Mouse (Mus musculus) heart, embryonic 15.5 days (tissue): ENCODE measurements around the gene Mphosph9. TPM values are rescaled to one million over a fixed set of nuclear protein-coding genes. Genes with fewer than 3 reads are reported as not detected.

Experiments
- ATAC-seq: fragments of 200-750 bp; cut with Nextera tagmentation; replicated peaks from 2 replicates; pipeline ENCODE4 v1.8.0; 2017; ENCODE audit warnings: low read depth, moderate TSS enrichment; ENCODE audit not compliant: insufficient number of reproducible peaks, insufficient read depth, low FRiP score
- H3K27ac ChIP-seq: fragments of 300-500 bp; sonication (generic); 2 replicates; pipeline ENCODE4 v1.5.1; 2015; ENCODE audit warnings: mild to moderate bottlenecking, inconsistent platforms
- H3K27me3 ChIP-seq: fragments of 300-500 bp; sonication (generic); 2 replicates; pipeline ENCODE4 v1.6.1; 2015; ENCODE audit warnings: inconsistent platforms
- H3K36me3 ChIP-seq: fragments of 300-500 bp; sonication (generic); 2 replicates; pipeline ENCODE4 v1.6.1; 2015; ENCODE audit warnings: mild to moderate bottlenecking, inconsistent platforms
- H3K4me1 ChIP-seq: fragments of 300-500 bp; sonication (generic); replicated peaks from 2 replicates; pipeline ENCODE4 v1.6.1; 2015; ENCODE audit warnings: inconsistent platforms
- H3K4me2 ChIP-seq: fragments of 300-500 bp; sonication (generic); 2 replicates; pipeline ENCODE4 v1.6.1; 2015; ENCODE audit warnings: inconsistent platforms, mild to moderate bottlenecking, moderate library complexity
- H3K4me3 ChIP-seq: fragments of 300-500 bp; sonication (generic); 2 replicates; pipeline ENCODE4 v1.5.1; 2015; ENCODE audit warnings: mild to moderate bottlenecking, inconsistent platforms
- H3K9ac ChIP-seq: fragments of 300-500 bp; sonication (generic); 2 replicates; pipeline ENCODE4 v1.6.1; 2015; ENCODE audit warnings: mild to moderate bottlenecking, inconsistent platforms
- H3K9me3 ChIP-seq: fragments of 300-500 bp; sonication (generic); replicated peaks from 2 replicates; pipeline ENCODE4 v1.6.1; 2016; ENCODE audit warnings: inconsistent platforms
- WGBS: fragments of 180-500 bp; shearing (Covaris S2); methylation state at CpG from one replicate; pipeline ENCODE4 v1.1.7; 2015; ENCODE audit warnings: mixed read lengths; 5-methylcytosine and 5-hydroxymethylcytosine counted together
- polyA plus RNA-seq: library from polyadenylated mRNA; unstranded; fragments of >200 nt; fragmentation: Nextera tagmentation; extraction: Ambion mirVana; gene quantifications from 2 replicates; pipeline ENCODE4 v1.2.1, GENCODE M21; 2015

The Mphosph9 gene
- polyA plus RNA-seq, 1 experiment from 2014 or later, result 10.2 TPM

GRCm38 (mm10) chr5:124263246-124263645, 64.5 kb downstream of the Mphosph9 start:
- 74% methylated on average over 4 of the region's 4 CpGs for WGBS
- no peak overlapping the region for H3K9ac ChIP-seq

GRCm38 (mm10) chr5:124262090-124262489, 65.7 kb downstream of the Mphosph9 start:
- H3K9ac ChIP-seq, result no peak overlapping the region
- H3K4me1 ChIP-seq, result peaks cover 7% of the 10 kb centered on the region; the same call in 1 of the 2 replicates
- no peak for ATAC-seq
- H3K4me2 ChIP-seq, result no peak overlapping the region
- WGBS, result 92% methylated on average over 4 of the region's 4 CpGs
- peaks cover 29% of the 10 kb centered on the region for H3K36me3 ChIP-seq
- H3K9me3 ChIP-seq, result no peaks in the 10 kb centered on the region
- no peak overlapping the region for H3K4me3 ChIP-seq
- H3K27ac ChIP-seq, result no peak overlapping the region
- no peaks in the 10 kb centered on the region for H3K27me3 ChIP-seq

More at GRCm38 (mm10) chr5:124263246-124263645, 64.5 kb downstream of the Mphosph9 start:
- no peaks in the 10 kb centered on the region for H3K27me3 ChIP-seq
- ATAC-seq, result no peak
- no peak overlapping the region for H3K4me3 ChIP-seq
- peaks cover 17% of the 10 kb centered on the region for H3K36me3 ChIP-seq
- no peak overlapping the region for H3K4me2 ChIP-seq
- H3K27ac ChIP-seq, result no peak overlapping the region
- peaks cover 11% of the 10 kb centered on the region for H3K4me1 ChIP-seq
- no peaks in the 10 kb centered on the region for H3K9me3 ChIP-seq

- 68% methylated on average over 2 of the region's 2 CpGs for WGBS
- H3K36me3 ChIP-seq, result peaks cover 37% of the 10 kb centered on the region
- H3K9ac ChIP-seq, result no peak overlapping the region
- H3K27me3 ChIP-seq, result no peaks in the 10 kb centered on the region
- no peak overlapping the region for H3K27ac ChIP-seq
- no peak for ATAC-seq
- H3K4me1 ChIP-seq, result no peaks in the 10 kb centered on the region
- H3K4me3 ChIP-seq, result no peak overlapping the region
- H3K4me2 ChIP-seq, result no peak overlapping the region
- H3K9me3 ChIP-seq, result no peaks in the 10 kb centered on the region
These were observed 68.6 kb downstream of the Mphosph9 start for GRCm38 (mm10) chr5:124259133-124259532.

GRCm38 (mm10) chr5:124258026-124258425, 69.7 kb downstream of the Mphosph9 start:
- Histone ChIP-seq H3K27ac (no peak overlapping the region), H3K4me3 (no peak overlapping the region), H3K9ac (no peak overlapping the region), H3K27me3 (no peaks in the 10 kb centered on the region), H3K4me2 (no peak overlapping the region), H3K4me1 (no peaks in the 10 kb centered on the region), H3K36me3 (peaks cover 40% of the 10 kb centered on the region), H3K9me3 (no peaks in the 10 kb centered on the region)
- WGBS, result 91% methylated on average over 1 of the region's 1 CpGs
- ATAC-seq, result no peak

GRCm38 (mm10) chr5:124255141-124255540, 72.6 kb downstream of the Mphosph9 start:
- ATAC-seq, result no peak
- 87% methylated on average over 7 of the region's 7 CpGs for WGBS

GRCm38 (mm10) chr5:124253555-124253954, 74.2 kb downstream of the Mphosph9 start:
- Histone ChIP-seq H3K27ac (no peak overlapping the region), H3K4me3 (no peak overlapping the region), H3K4me2 (no peak overlapping the region), H3K9ac (no peak overlapping the region), H3K36me3 (peaks cover 31% of the 10 kb centered on the region), H3K27me3 (no peaks in the 10 kb centered on the region), H3K9me3 (no peaks in the 10 kb centered on the region), H3K4me1 (peaks cover 9% of the 10 kb centered on the region)
- no peak for ATAC-seq
- 91% methylated on average over 8 of the region's 8 CpGs for WGBS

More at GRCm38 (mm10) chr5:124255141-124255540, 72.6 kb downstream of the Mphosph9 start:
- H3K27me3 ChIP-seq, result no peaks in the 10 kb centered on the region
- no peaks in the 10 kb centered on the region for H3K9me3 ChIP-seq
- peaks cover 40% of the 10 kb centered on the region for H3K36me3 ChIP-seq
- H3K4me1 ChIP-seq, result peaks cover 5% of the 10 kb centered on the region; the same call in 1 of the 2 replicates
- H3K9ac ChIP-seq, result no peak overlapping the region
- no peak overlapping the region for H3K27ac ChIP-seq
- H3K4me3 ChIP-seq, result no peak overlapping the region
- H3K4me2 ChIP-seq, result no peak overlapping the region

- no peak overlapping the region for H3K4me2 ChIP-seq
- no peak for ATAC-seq
- peaks cover 23% of the 10 kb centered on the region for H3K36me3 ChIP-seq
- no peak overlapping the region for H3K27ac ChIP-seq
- no peak overlapping the region for H3K4me3 ChIP-seq
- H3K27me3 ChIP-seq, result no peaks in the 10 kb centered on the region
- H3K9me3 ChIP-seq, result no peaks in the 10 kb centered on the region
- no peak overlapping the region for H3K9ac ChIP-seq
- 95% methylated on average over 13 of the region's 13 CpGs for WGBS
- H3K4me1 ChIP-seq, result peaks cover 17% of the 10 kb centered on the region
These were observed 75.0 kb downstream of the Mphosph9 start for GRCm38 (mm10) chr5:124252580-124253320.

GRCm38 (mm10) chr5:124251070-124251469, 76.7 kb downstream of the Mphosph9 start:
- Histone ChIP-seq H3K4me1 (peaks cover 28% of the 10 kb centered on the region), H3K27ac (no peak overlapping the region), H3K36me3 (peaks cover 14% of the 10 kb centered on the region; the same call in 1 of the 2 replicates), H3K4me3 (no peak overlapping the region), H3K4me2 (no peak overlapping the region), H3K9me3 (no peaks in the 10 kb centered on the region), H3K27me3 (no peaks in the 10 kb centered on the region), H3K9ac (no peak overlapping the region)
- no peak for ATAC-seq
- WGBS, result 68% methylated on average over 5 of the region's 5 CpGs

GRCm38 (mm10) chr5:124249614-124250591, 77.9 kb downstream of the Mphosph9 start, which contains the start of gene Pitpnm2:
TSS of gene Pitpnm2 (minus strand) at chr5:124249760.
- WGBS, result 2% methylated on average over 67 of the region's 90 CpGs
- peak within 1 kb of the TSS; percentile 82 for H3K4me3 ChIP-seq
- no peaks in the 10 kb centered on the region for H3K27me3 ChIP-seq
- ATAC-seq, result peak; percentile 67
- peak within 1 kb of the TSS; percentile 94 for H3K9ac ChIP-seq
- peaks cover 15% of the 10 kb centered on the region; the same call in 1 of the 2 replicates for H3K36me3 ChIP-seq
- no peaks in the 10 kb centered on the region for H3K9me3 ChIP-seq
- H3K27ac ChIP-seq, result peak within 1 kb of the TSS; percentile 93
- H3K4me1 ChIP-seq, result peaks cover 30% of the 10 kb centered on the region
- peak within 1 kb of the TSS; percentile 91 for H3K4me2 ChIP-seq

GRCm38 (mm10) chr5:124248845-124249613, 78.7 kb downstream of the Mphosph9 start:
- peak; percentile 41 for ATAC-seq
- peak overlapping the region; percentile 82 for H3K4me3 ChIP-seq
- no peaks in the 10 kb centered on the region for H3K9me3 ChIP-seq
- H3K36me3 ChIP-seq, result peaks cover 21% of the 10 kb centered on the region
- peaks cover 37% of the 10 kb centered on the region for H3K4me1 ChIP-seq
- H3K27me3 ChIP-seq, result no peaks in the 10 kb centered on the region
- peak overlapping the region; percentile 93 for H3K27ac ChIP-seq
- H3K4me2 ChIP-seq, result peak overlapping the region; percentile 91
- under 1% methylated on average over 75 of the region's 77 CpGs for WGBS
- H3K9ac ChIP-seq, result peak overlapping the region; percentile 94
